Mouse (Mus musculus): Measurements from ENCODE around the gene Ntf5. TPM values are rescaled to one million over a fixed set of nuclear protein-coding genes. Genes with fewer than 3 reads are reported as not detected.

Gene Ntf5
- polyA plus RNA-seq, 1 experiment from 2014 or later = 2.6 TPM

GRCm38 (mm10) chr7:45463987-45464778 is 50.7 kb downstream of the Ntf5 start:
- Histone ChIP-seq H3K4me3 (no peak overlapping the region), H3K9me3 (no peaks in the 10 kb centered on the region), H3K27me3 (ENCODE audit: insufficient read depth, poor library complexity, severe bottlenecking) (no peaks in the 10 kb centered on the region), H3K27ac (no peak overlapping the region), H3K36me3 (peaks cover 46% of the 10 kb centered on the region), H3K4me1 (peaks cover 42% of the 10 kb centered on the region)
- no peak for DNase-seq (ENCODE audit: low spot score)
- 91% methylated on average over 7 of the region's 7 CpGs for WGBS

DNA sequence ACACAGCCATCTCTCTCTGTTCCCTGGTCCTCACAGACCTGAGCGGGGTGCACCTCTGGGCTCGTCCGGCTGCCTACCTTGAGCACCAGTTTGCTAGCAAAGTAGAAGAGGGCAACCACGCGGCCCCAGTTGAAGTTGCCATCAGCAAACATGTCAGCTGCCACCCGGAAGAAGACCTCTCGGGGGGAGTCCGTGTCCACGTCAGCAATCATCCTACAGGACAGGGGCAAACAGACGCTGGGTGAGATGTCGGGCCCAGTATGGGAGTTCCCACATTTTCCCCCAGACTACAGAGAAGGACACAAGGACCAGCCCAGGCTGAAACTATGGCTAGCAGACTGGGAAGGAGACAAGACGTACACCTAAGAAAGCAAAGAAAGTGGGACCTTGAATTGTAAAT is 51.6 kb downstream of the Ntf5 start:
- Histone ChIP-seq H3K36me3 (peaks cover 46% of the 10 kb centered on the region), H3K4me1 (peaks cover 40% of the 10 kb centered on the region), H3K9me3 (no peaks in the 10 kb centered on the region), H3K27me3 (ENCODE audit: insufficient read depth, poor library complexity, severe bottlenecking) (no peaks in the 10 kb centered on the region), H3K27ac (0 out of 2 replicates have a peak overlapping the region, but pooled peaks have one; percentile 96), H3K4me3 (peak overlapping the region; percentile 95)
- DNase-seq (ENCODE audit: low spot score) = no peak
- WGBS = 92% methylated on average over 12 of the region's 12 CpGs

DNA sequence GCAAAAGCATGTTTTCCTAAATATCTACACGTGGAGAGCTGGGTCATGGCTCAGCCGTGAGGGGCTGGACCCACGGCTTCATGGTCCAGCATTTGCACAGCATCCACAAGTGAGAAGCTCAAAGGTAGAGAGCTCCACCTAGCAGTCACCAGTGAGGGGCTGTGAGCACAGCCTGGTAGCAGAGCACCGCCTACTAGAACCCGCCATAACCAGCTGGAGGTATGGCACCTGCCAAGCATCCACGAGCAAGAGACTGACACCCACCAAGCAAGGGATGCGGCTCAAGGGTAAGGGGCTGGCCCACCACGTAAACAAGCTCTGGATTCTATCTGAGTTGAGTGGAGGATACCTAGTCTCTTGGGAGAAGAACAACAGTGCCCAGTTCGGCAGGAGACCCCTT is 52.1 kb downstream of the Ntf5 start:
- WGBS = 81% methylated on average over 9 of the region's 9 CpGs
- Histone ChIP-seq H3K9me3 (no peaks in the 10 kb centered on the region), H3K4me3 (peak overlapping the region; percentile 95), H3K27ac (peak overlapping the region; percentile 96), H3K4me1 (peaks cover 36% of the 10 kb centered on the region), H3K27me3 (ENCODE audit: insufficient read depth, poor library complexity, severe bottlenecking) (no peaks in the 10 kb centered on the region), H3K36me3 (peaks cover 43% of the 10 kb centered on the region)
- no peak for DNase-seq (ENCODE audit: low spot score)

- 0% methylated on average over 58 of the region's 58 CpGs for WGBS
- H3K27me3 ChIP-seq (ENCODE audit: insufficient read depth, poor library complexity, severe bottlenecking) = no peaks in the 10 kb centered on the region
- peak within 1 kb of the TSS; percentile 95 for H3K4me3 ChIP-seq
- H3K27ac ChIP-seq = peak within 1 kb of the TSS; percentile 96
- no peaks in the 10 kb centered on the region for H3K9me3 ChIP-seq
- DNase-seq (ENCODE audit: low spot score) = peak; percentile 97
- peaks cover 39% of the 10 kb centered on the region for H3K36me3 ChIP-seq
- H3K4me1 ChIP-seq = peaks cover 27% of the 10 kb centered on the region
Measured at GRCm38 (mm10) chr7:45466283-45467089, 53.0 kb downstream of the Ntf5 start, which contains the start of gene Bax. TSS of gene Bax (minus strand) at chr7:45466898.

Small RNA genes lying within 50 kb of the gene (microRNA-seq; reads per million reads assigned to microRNA genes)
- not detected for gene Gm22133

Other genes starting within 250 kb of the Ntf5 start
- gene Slc17a7, start 249.7 kb upstream of the Ntf5 start, polyA plus RNA-seq (2016; fragmentation: Nextera tagmentation; extraction: Ambion mirVana) = 0.76 and 1.4 TPM in 2 replicates
- gene Gfy, start 234.1 kb upstream of the Ntf5 start, polyA plus RNA-seq (2016; fragmentation: Nextera tagmentation; extraction: Ambion mirVana) = not detected in 2 replicates
- 0.41 TPM in 1 of 2 replicates, not detected in the other for gene Pth2, start 232.7 kb upstream of the Ntf5 start, polyA plus RNA-seq (2016; fragmentation: Nextera tagmentation; extraction: Ambion mirVana)
- gene Ccdc155, start 208.8 kb upstream of the Ntf5 start, polyA plus RNA-seq (2016; fragmentation: Nextera tagmentation; extraction: Ambion mirVana) = 0.69 and 0.88 TPM in 2 replicates
- gene Dkkl1, start 201.5 kb upstream of the Ntf5 start, polyA plus RNA-seq (2016; fragmentation: Nextera tagmentation; extraction: Ambion mirVana) = 1.2 and 1.9 TPM in 2 replicates
- gene Tead2, start 197.9 kb upstream of the Ntf5 start, polyA plus RNA-seq (2016; fragmentation: Nextera tagmentation; extraction: Ambion mirVana) = 161 and 210 TPM in 2 replicates
- 1.5 and 2.3 TPM in 2 replicates for gene Cd37, start 174.6 kb upstream of the Ntf5 start, polyA plus RNA-seq (2016; fragmentation: Nextera tagmentation; extraction: Ambion mirVana)
- 0.50 and 0.83 TPM in 2 replicates for gene Slc6a16, start 172.6 kb upstream of the Ntf5 start, polyA plus RNA-seq (2016; fragmentation: Nextera tagmentation; extraction: Ambion mirVana)
- gene Slc6a21, start 136.2 kb upstream of the Ntf5 start, polyA plus RNA-seq (2016; fragmentation: Nextera tagmentation; extraction: Ambion mirVana) = not detected in 2 replicates
- gene Trpm4, start 79.9 kb upstream of the Ntf5 start, polyA plus RNA-seq (2016; fragmentation: Nextera tagmentation; extraction: Ambion mirVana) = 13.5 and 15.2 TPM in 2 replicates
- gene Hrc, start 78.4 kb upstream of the Ntf5 start, polyA plus RNA-seq (2016; fragmentation: Nextera tagmentation; extraction: Ambion mirVana) = 17.9 and 31.4 TPM in 2 replicates
- 2.4 and 2.9 TPM in 2 replicates for gene Ppfia3, start 46.7 kb upstream of the Ntf5 start, polyA plus RNA-seq (2016; fragmentation: Nextera tagmentation; extraction: Ambion mirVana)
- 0.59 and 1.4 TPM in 2 replicates for gene Lin7b, start 43.1 kb upstream of the Ntf5 start, polyA plus RNA-seq (2016; fragmentation: Nextera tagmentation; extraction: Ambion mirVana)
- gene Snrnp70, start 18.0 kb upstream of the Ntf5 start, polyA plus RNA-seq (2016; fragmentation: Nextera tagmentation; extraction: Ambion mirVana) = 173 and 241 TPM in 2 replicates
- 0.28 and 0.45 TPM in 2 replicates for gene Kcna7, start 8.0 kb upstream of the Ntf5 start, polyA plus RNA-seq (2016; fragmentation: Nextera tagmentation; extraction: Ambion mirVana)
- not detected in 2 replicates for gene Lhb, start 7.1 kb downstream of the Ntf5 start, polyA plus RNA-seq (2016; fragmentation: Nextera tagmentation; extraction: Ambion mirVana)
- gene Gys1, start 21.1 kb downstream of the Ntf5 start, polyA plus RNA-seq (2016; fragmentation: Nextera tagmentation; extraction: Ambion mirVana) = 79.9 and 124 TPM in 2 replicates
- 121 and 175 TPM in 2 replicates for gene Ruvbl2, start 24.4 kb downstream of the Ntf5 start, polyA plus RNA-seq (2016; fragmentation: Nextera tagmentation; extraction: Ambion mirVana)
- 4,578 and 4,939 TPM in 2 replicates for gene Ftl1, start 46.2 kb downstream of the Ntf5 start, polyA plus RNA-seq (2016; fragmentation: Nextera tagmentation; extraction: Ambion mirVana)
- 187 and 244 TPM in 2 replicates for gene Bax, start 53.2 kb downstream of the Ntf5 start, polyA plus RNA-seq (2016; fragmentation: Nextera tagmentation; extraction: Ambion mirVana)
- 2.6 and 2.9 TPM in 2 replicates for gene Tulp2, start 68.2 kb downstream of the Ntf5 start, polyA plus RNA-seq (2016; fragmentation: Nextera tagmentation; extraction: Ambion mirVana)
- gene Gm45808, start 73.1 kb downstream of the Ntf5 start, polyA plus RNA-seq (2016; fragmentation: Nextera tagmentation; extraction: Ambion mirVana) = not detected in 2 replicates
- 5.8 and 6.1 TPM in 2 replicates for gene Dhdh, start 75.1 kb downstream of the Ntf5 start, polyA plus RNA-seq (2016; fragmentation: Nextera tagmentation; extraction: Ambion mirVana)
- 163 and 198 TPM in 2 replicates for gene Nucb1, start 96.7 kb downstream of the Ntf5 start, polyA plus RNA-seq (2016; fragmentation: Nextera tagmentation; extraction: Ambion mirVana)
- gene Ppp1r15a, start 112.6 kb downstream of the Ntf5 start, polyA plus RNA-seq (2016; fragmentation: Nextera tagmentation; extraction: Ambion mirVana) = 28.2 and 31.2 TPM in 2 replicates
- 0.59 and 0.64 TPM in 2 replicates for gene Plekha4, start 112.6 kb downstream of the Ntf5 start, polyA plus RNA-seq (2016; fragmentation: Nextera tagmentation; extraction: Ambion mirVana)
- 0.42 and 1.2 TPM in 2 replicates for gene Hsd17b14, start 141.2 kb downstream of the Ntf5 start, polyA plus RNA-seq (2016; fragmentation: Nextera tagmentation; extraction: Ambion mirVana)
- 76.7 and 80.8 TPM in 2 replicates for gene Bcat2, start 156.5 kb downstream of the Ntf5 start, polyA plus RNA-seq (2016; fragmentation: Nextera tagmentation; extraction: Ambion mirVana)
- gene Fgf21, start 201.8 kb downstream of the Ntf5 start, polyA plus RNA-seq (2016; fragmentation: Nextera tagmentation; extraction: Ambion mirVana) = not detected in 2 replicates
- gene Fut1, start 203.6 kb downstream of the Ntf5 start, polyA plus RNA-seq (2016; fragmentation: Nextera tagmentation; extraction: Ambion mirVana) = not detected in 2 replicates
- 0.25 and 0.49 TPM in 2 replicates for gene Izumo1, start 208.1 kb downstream of the Ntf5 start, polyA plus RNA-seq (2016; fragmentation: Nextera tagmentation; extraction: Ambion mirVana)
- gene Rasip1, start 213.8 kb downstream of the Ntf5 start, polyA plus RNA-seq (2016; fragmentation: Nextera tagmentation; extraction: Ambion mirVana) = 17.6 and 20.5 TPM in 2 replicates
- gene Mamstr, start 226.3 kb downstream of the Ntf5 start, polyA plus RNA-seq (2016; fragmentation: Nextera tagmentation; extraction: Ambion mirVana) = 1.9 and 2.3 TPM in 2 replicates

Measured in heart, embryonic 10.5 days (tissue).